Mouse (Mus musculus) CH12.LX (cell line): ENCODE data around the gene Pnrc2. TPM values are rescaled to one million over a fixed set of nuclear protein-coding genes. Genes with fewer than 3 reads are reported as not detected.

Source experiments
- DNase-seq: peaks from one replicate; pipeline ENCODE4 v3.0.0-alpha.2; 2013; ENCODE audit errors: extremely low read depth
- H3K27ac ChIP-seq: 2 replicates; pipeline ENCODE4 v1.5.1; 2012; ENCODE audit warnings: low read depth, mild to moderate bottlenecking, control low read depth, moderate library complexity; ENCODE audit not compliant: insufficient read depth
- H3K27me3 ChIP-seq: replicated peaks from 2 replicates; pipeline ENCODE3; 2012; ENCODE audit warnings: inconsistent platforms
- H3K36me3 ChIP-seq, 2 experiments: replicated peaks in 1 of 2; 2 replicates each; pipeline versions ENCODE3 to v1.6.1; 2012; ENCODE audit warnings: inconsistent platforms in 1 of 2, low read length in 1 of 2, mild to moderate bottlenecking in 1 of 2, mixed read lengths in 1 of 2, moderate library complexity in 1 of 2; ENCODE audit not compliant: control insufficient read depth in 1 of 2, insufficient read depth in 1 of 2
- H3K4me1 ChIP-seq, 2 experiments: 2 replicates each; pipeline ENCODE4 v1.6.1; 2012; ENCODE audit warnings: inconsistent platforms in 1 of 2, moderate library complexity in 1 of 2; ENCODE audit not compliant: insufficient read depth in 2 of 2, control insufficient read depth in 1 of 2
- H3K4me2 ChIP-seq: 2 replicates; pipeline ENCODE4 v1.6.1; 2012; ENCODE audit warnings: low read depth, mild to moderate bottlenecking, control low read depth; ENCODE audit not compliant: poor library complexity, insufficient read depth, severe bottlenecking
- H3K4me3 ChIP-seq, 3 experiments: fragments of 150-350 bp in 1 of 3; sonication (generic) in 1 of 3; replicated peaks in 1 of 3; 2 replicates each; pipeline versions ENCODE3 to v1.5.1; 2011 to 2012; ENCODE audit warnings: low read depth in 2 of 3, low read length in 2 of 3, mild to moderate bottlenecking in 2 of 3, moderate library complexity in 2 of 3, control low read depth in 1 of 3, improper control_type of control experiment in 1 of 3, inconsistent platforms in 1 of 3, mixed read lengths in 1 of 3; ENCODE audit not compliant: poor library complexity in 1 of 3
- H3K79me2 ChIP-seq: replicated peaks from 2 replicates; pipeline ENCODE4 v1.6.1; 2012; ENCODE audit warnings: mild to moderate bottlenecking, moderate library complexity; ENCODE audit not compliant: control insufficient read depth, poor library complexity, insufficient read depth, severe bottlenecking; ENCODE audit errors: extremely low read depth
- H3K9ac ChIP-seq: 2 replicates; pipeline ENCODE4 v1.6.1; 2012; ENCODE audit warnings: low read depth, mild to moderate bottlenecking, control low read depth, moderate library complexity; ENCODE audit not compliant: insufficient read depth
- H3K9me3 ChIP-seq: replicated peaks from 2 replicates; pipeline ENCODE3; 2012; ENCODE audit warnings: low read length, inconsistent platforms, mixed read lengths
- CHD1 ChIP-seq: IDR thresholded peaks from 2 replicates; pipeline ENCODE4 v1.6.1; 2012; ENCODE audit warnings: low read depth, low read length, improper control_type of control experiment, inconsistent platforms
- CHD2 ChIP-seq: IDR thresholded peaks from 2 replicates; pipeline ENCODE4 v1.6.1; 2011; ENCODE audit warnings: low read length, improper control_type of control experiment
- CTCF ChIP-seq, 2 experiments: IDR thresholded peaks in 1 of 2; conservative IDR thresholded peaks in 1 of 2; 2 replicates each; pipeline ENCODE4 v1.5.1; 2011 to 2012; ENCODE audit warnings: low read depth in 2 of 2, low read length in 2 of 2, improper control_type of control experiment in 1 of 2, inconsistent platforms in 1 of 2, mild to moderate bottlenecking in 1 of 2, moderate library complexity in 1 of 2
- E2F4 ChIP-seq: IDR thresholded peaks from 2 replicates; pipeline ENCODE4 v1.6.1; 2011; ENCODE audit warnings: low read depth, low read length, improper control_type of control experiment; ENCODE audit not compliant: insufficient replicate concordance
- EP300 ChIP-seq: IDR thresholded peaks from 2 replicates; pipeline ENCODE4 v1.6.1; 2011; ENCODE audit warnings: low read length, improper control_type of control experiment
- HCFC1 ChIP-seq: IDR thresholded peaks from 2 replicates; pipeline ENCODE4 v1.6.1; 2012; ENCODE audit warnings: low read depth, mild to moderate bottlenecking, inconsistent platforms, low read length, improper control_type of control experiment
- IRF4 ChIP-seq: IDR thresholded peaks from 2 replicates; pipeline ENCODE4 v1.6.1; 2014; ENCODE audit warnings: low read depth, mild to moderate bottlenecking, inconsistent platforms, low read length, improper control_type of control experiment
- JUND ChIP-seq: conservative IDR thresholded peaks from 2 replicates; pipeline ENCODE4 v1.6.1; 2011; ENCODE audit warnings: low read depth, low read length, improper control_type of control experiment
- KAT2A ChIP-seq: IDR thresholded peaks from 2 replicates; pipeline ENCODE4 v1.6.1; 2012; ENCODE audit warnings: low read length, improper control_type of control experiment, inconsistent platforms; ENCODE audit not compliant: insufficient replicate concordance
- MAX ChIP-seq: IDR thresholded peaks from 2 replicates; pipeline ENCODE4 v1.6.1; 2011; ENCODE audit warnings: low read length, improper control_type of control experiment
- MAZ ChIP-seq: IDR thresholded peaks from 2 replicates; pipeline ENCODE4 v1.6.1; 2012; ENCODE audit warnings: low read depth, mild to moderate bottlenecking, inconsistent platforms, low read length, improper control_type of control experiment, moderate library complexity
- MEF2A ChIP-seq: IDR thresholded peaks from 2 replicates; pipeline ENCODE4 v1.6.1; 2014; ENCODE audit warnings: low read depth, mild to moderate bottlenecking, inconsistent platforms, low read length, improper control_type of control experiment, borderline replicate concordance
- MXI1 ChIP-seq: IDR thresholded peaks from 2 replicates; pipeline ENCODE4 v1.6.1; 2011; ENCODE audit warnings: mild to moderate bottlenecking, low read depth, low read length, improper control_type of control experiment
- NELFE ChIP-seq: IDR thresholded peaks from 2 replicates; pipeline ENCODE4 v1.6.1; 2011; ENCODE audit warnings: low read depth, low read length, improper control_type of control experiment
- POLR2A ChIP-seq: IDR thresholded peaks from 2 replicates; pipeline ENCODE4 v1.6.1; 2011; ENCODE audit warnings: low read depth, mild to moderate bottlenecking, improper control_type of control experiment, low read length
- POLR2AphosphoS2 ChIP-seq: IDR thresholded peaks from 2 replicates; pipeline ENCODE4 v1.6.1; 2011; ENCODE audit warnings: low read depth, low read length, improper control_type of control experiment
- SIN3A ChIP-seq: IDR thresholded peaks from 2 replicates; pipeline ENCODE4 v1.6.1; 2012; ENCODE audit warnings: low read length, improper control_type of control experiment, inconsistent platforms
- UBTF ChIP-seq: IDR thresholded peaks from 2 replicates; pipeline ENCODE4 v1.6.1; 2012; ENCODE audit warnings: low read depth, mild to moderate bottlenecking, inconsistent platforms, low read length, improper control_type of control experiment, moderate library complexity
- USF2 ChIP-seq: conservative IDR thresholded peaks from 2 replicates; pipeline ENCODE4 v1.6.1; 2011; ENCODE audit warnings: low read depth, low read length, improper control_type of control experiment
- ZC3H11A ChIP-seq: IDR thresholded peaks from 2 replicates; pipeline ENCODE4 v1.6.1; 2012; ENCODE audit warnings: low read depth, mild to moderate bottlenecking, inconsistent platforms, low read length, improper control_type of control experiment
- ZMIZ1 ChIP-seq: IDR thresholded peaks from 2 replicates; pipeline ENCODE4 v1.6.1; 2012; ENCODE audit warnings: low read depth, mild to moderate bottlenecking, inconsistent platforms, low read length, improper control_type of control experiment
- dilution Hi-C: fragments of 300-500 bp; cut with MboI; formaldehyde crosslinking; loops from 2 replicates; pipeline ENCODE4 v1.14.3; 2020; ENCODE audit warnings: low sequenced_read_pairs; ENCODE audit not compliant: extremely low pct_unique_long_range_greater_than_20kb, extremely low pct_ligation_motif_present
- in situ Hi-C: fragments of 300-500 bp; cut with MboI; formaldehyde crosslinking; loops from 3 replicates; pipeline ENCODE4 v1.14.3; 2019; ENCODE audit warnings: low sequenced_read_pairs, low pct_ligation_motif_present, low pct_unique_long_range_greater_than_20kb, mixed read lengths
- polyA plus RNA-seq: library from polyadenylated mRNA; unstranded; fragments of >175 nt; gene quantifications from 2 replicates; pipeline ENCODE4 v1.2.1, GENCODE M21; 2012; ENCODE audit warnings: low read depth; ENCODE audit not compliant: insufficient read length
- total RNA-seq, 2 experiments: library from RNA; depleted of rRNA; stranded (reverse); fragments of 300-350 nt in 1 of 2; fragments of >200 nt in 1 of 2; gene quantifications; 2 replicates each; pipeline ENCODE4 v1.2.3; 2012 to 2014

The Pnrc2 gene
- total and polyA plus RNA-seq, 3 experiments, result 30.5 to 46.9 (median 32.8) TPM

- Histone ChIP-seq H3K4me3 (peak overlapping the region in 1 of 3 experiments; percentile 80), H3K4me1 (peaks cover 0 to 31% of the 10 kb centered on the region in 2 experiments; a peak in 2 of 4 replicates), H3K27ac (no peak overlapping the region), H3K9ac (no peak overlapping the region), H3K27me3 (no peaks in the 10 kb centered on the region), H3K79me2 (0 out of 2 replicates have a peak, but pooled peaks cover 4% of the 10 kb centered on the region), H3K4me2 (peak overlapping the region; percentile 96), H3K36me3 (peaks cover 40 to 71% of the 10 kb centered on the region in 2 experiments), H3K9me3 (no peaks in the 10 kb centered on the region)
- in situ Hi-C loops (no loop called here), dilution Hi-C loops (no loop called here)
- no peak for DNase-seq
- no peak for TF ChIP-seq ZC3H11A
- TF ChIP-seq ZMIZ1, result no peak
- TF ChIP-seq MEF2A, result no peak
- no peak for TF ChIP-seq UBTF
- TF ChIP-seq E2F4, result no peak
- TF ChIP-seq POLR2AphosphoS2, result no peak
- TF ChIP-seq CHD1, result no peak
- no peak for TF ChIP-seq USF2
- TF ChIP-seq MAZ, result no peak
- no peak for TF ChIP-seq JUND
- no peak for TF ChIP-seq NELFE
These were observed 48.5 kb upstream of the Pnrc2 start for GRCm38 (mm10) chr4:135922190-135922589.

- 0 out of 2 replicates have a peak, but pooled peaks cover 4% of the 10 kb centered on the region for H3K79me2 ChIP-seq
- no peaks in the 10 kb centered on the region for H3K9me3 ChIP-seq
- H3K36me3 ChIP-seq, result peaks cover 43 to 71% of the 10 kb centered on the region in 2 experiments
- dilution Hi-C loops (no loop called here), in situ Hi-C loops (no loop called here)
- no peak overlapping the region for H3K27ac ChIP-seq
- peak; percentile 54 for DNase-seq
- H3K4me2 ChIP-seq, result peak overlapping the region; percentile 96
- peaks cover 0 to 31% of the 10 kb centered on the region in 2 experiments; a peak in 2 of 4 replicates for H3K4me1 ChIP-seq
- peak overlapping the region; percentile 46 for H3K9ac ChIP-seq
- TF ChIP-seq IRF4 (peak; percentile 13; the same call in 1 of the 2 replicates), MXI1 (peak; percentile 56; the same call in 1 of the 2 replicates), SIN3A (peak; percentile 82), MAX (0 out of 2 replicates have a peak, but pooled peaks have one; percentile 15), CTCF (conservative IDR thresholded peaks at IDR 0.05 in 1 of 2, IDR thresholded peaks at IDR 0.05 in 1 of 2; ENCODE audit: low read depth in 2 of 2, low read length in 2 of 2) (no peak), POLR2A (peak; percentile 41; the same call in 1 of the 2 replicates), KAT2A (no peak), MEF2A (0 out of 2 replicates have a peak, but pooled peaks have one; percentile 3), EP300 (0 out of 2 replicates have a peak, but pooled peaks have one; percentile 18), CHD2 (0 out of 2 replicates have a peak, but pooled peaks have one; percentile 5), NELFE (0 out of 2 replicates have a peak, but pooled peaks have one; percentile 51), E2F4 (no peak), ZMIZ1 (0 out of 2 replicates have a peak, but pooled peaks have one; percentile 54), HCFC1 (0 out of 2 replicates have a peak, but pooled peaks have one; percentile 14), POLR2AphosphoS2 (no peak)
- H3K4me3 ChIP-seq, result peak overlapping the region; percentile 80 to 95 (median 85)
- H3K27me3 ChIP-seq, result no peaks in the 10 kb centered on the region
These were observed 47.8 kb upstream of the Pnrc2 start for GRCm38 (mm10) chr4:135921257-135922120.
